Mouse (Mus musculus) kidney, postnatal 0 days (tissue): ENCODE data around the gene Cdk5r2. TPM values are rescaled to one million over a fixed set of nuclear protein-coding genes. Genes with fewer than 3 reads are reported as not detected.

Experiments
- ATAC-seq: fragments of 200-750 bp; cut with Nextera tagmentation; replicated peaks from 2 replicates; pipeline ENCODE4 v1.8.0; 2017; ENCODE audit warnings: low read depth, moderate number of reproducible peaks, moderate TSS enrichment, moderate library complexity; ENCODE audit not compliant: low FRiP score
- DNase-seq: peaks from one replicate; pipeline ENCODE4 v3.0.0-alpha.2; 2016; ENCODE audit warnings: low spot score
- H3K27ac ChIP-seq: fragments of 300-500 bp; sonication (generic); 2 replicates; pipeline ENCODE4 v1.5.1; 2014; ENCODE audit warnings: mild to moderate bottlenecking
- H3K27me3 ChIP-seq: fragments of 300-500 bp; sonication (generic); 2 replicates; pipeline ENCODE4 v1.6.1; 2014; ENCODE audit warnings: low read length, mixed read lengths; ENCODE audit not compliant: insufficient read depth
- H3K36me3 ChIP-seq: fragments of 300-500 bp; sonication (generic); 2 replicates; pipeline ENCODE4 v1.6.1; 2014; ENCODE audit warnings: low read length, mixed read lengths; ENCODE audit not compliant: insufficient read depth
- H3K4me1 ChIP-seq: fragments of 300-500 bp; sonication (generic); replicated peaks from 2 replicates; pipeline ENCODE4 v1.6.1; 2014; ENCODE audit warnings: antibody characterized with exemption, low read length, mixed read lengths; ENCODE audit not compliant: insufficient read depth
- H3K4me2 ChIP-seq: fragments of 300-500 bp; sonication (generic); 2 replicates; pipeline ENCODE4 v1.6.1; 2014; ENCODE audit warnings: mild to moderate bottlenecking, low read length, moderate library complexity, mixed read lengths
- H3K4me3 ChIP-seq: fragments of 300-500 bp; sonication (generic); replicated peaks from 2 replicates; pipeline ENCODE4 v1.5.1; 2014; ENCODE audit warnings: low read depth, low read length
- H3K9ac ChIP-seq: fragments of 300-500 bp; sonication (generic); 2 replicates; pipeline ENCODE4 v1.6.1; 2014; ENCODE audit warnings: low read depth, low read length
- H3K9me3 ChIP-seq: fragments of 300-500 bp; sonication (generic); replicated peaks from 2 replicates; pipeline ENCODE4 v1.6.1; 2016; ENCODE audit warnings: low read length, inconsistent platforms, mixed read lengths
- CTCF ChIP-seq: IDR thresholded peaks from 2 replicates; pipeline ENCODE4 v1.5.1; 2016; ENCODE audit warnings: antibody characterized with exemption, low read depth, mild to moderate bottlenecking, moderate library complexity
- WGBS: fragments of 180-500 bp; shearing (Covaris S2); extraction: QIAGEN DNeasy Blood & Tissue Kit; methylation state at CpG from one replicate; pipeline ENCODE4 v1.1.7; 2014; 5-methylcytosine and 5-hydroxymethylcytosine counted together
- microRNA counts: library from miRNA; unstranded; fragments of <30 nt; microRNA quantifications from one replicate; lab custom pipeline; 2015
- microRNA-seq: library from miRNA; unstranded; fragments of <30 nt; microRNA quantifications from one replicate; pipeline ENCODE4, GENCODE M21; 2016
- polyA plus RNA-seq: library from polyadenylated mRNA; unstranded; fragments of >200 nt; fragmentation: Nextera tagmentation; extraction: Ambion mirVana; gene quantifications from 2 replicates; pipeline ENCODE4 v1.2.1, GENCODE M21; 2015

Gene Cdk5r2
- polyA plus RNA-seq, 1 experiment from 2014 or later = not detected

DNA sequence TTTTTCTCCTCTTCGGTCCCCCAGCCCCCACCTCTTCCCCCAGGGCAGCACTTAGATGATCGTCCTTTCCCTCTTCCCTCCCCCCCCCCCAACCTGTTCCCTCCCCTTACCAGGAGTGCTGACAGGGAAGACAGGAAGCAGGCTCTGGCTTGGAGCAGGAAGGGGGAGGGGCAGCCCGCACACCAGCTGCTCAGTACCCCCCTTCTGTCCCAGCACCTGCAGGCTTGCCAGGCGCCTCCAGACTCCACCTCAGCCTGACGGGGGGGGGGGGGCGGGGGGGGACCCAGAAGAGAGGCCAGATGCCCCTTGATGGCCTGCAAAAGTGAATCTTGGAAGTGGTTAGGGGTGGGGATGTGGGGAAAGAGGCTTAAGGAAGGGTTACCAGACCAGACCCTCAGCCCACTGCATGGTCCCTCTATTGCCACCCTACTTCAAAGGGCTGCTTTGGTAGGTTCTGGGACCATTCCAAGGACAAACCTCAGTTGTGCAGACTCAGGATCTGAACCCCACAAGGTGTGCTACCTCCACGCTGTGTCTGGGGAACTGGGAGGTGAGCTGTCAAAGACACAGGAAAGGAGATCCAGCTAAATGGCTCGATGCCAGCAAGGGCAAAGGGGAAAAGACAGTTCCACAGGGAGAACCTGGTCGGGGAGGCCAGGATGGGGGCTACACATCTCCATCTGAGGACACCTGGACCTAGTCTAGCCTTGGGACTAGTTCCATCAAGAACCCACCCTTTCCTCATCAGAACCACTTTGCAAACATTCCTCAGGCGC is 44.1 kb downstream of the Cdk5r2 start:
- Histone ChIP-seq H3K27me3 (peaks cover 69% of the 10 kb centered on the region), H3K9me3 (no peaks in the 10 kb centered on the region), H3K36me3 (no peaks in the 10 kb centered on the region), H3K9ac (no peak overlapping the region), H3K4me1 (peaks cover 6% of the 10 kb centered on the region; the same call in 1 of the 2 replicates), H3K27ac (no peak overlapping the region), H3K4me3 (no peak overlapping the region), H3K4me2 (no peak overlapping the region)
- DNase-seq = no peak
- no peak for TF ChIP-seq CTCF
- WGBS = 9% methylated on average over 7 of the region's 10 CpGs
- no peak for ATAC-seq

DNA sequence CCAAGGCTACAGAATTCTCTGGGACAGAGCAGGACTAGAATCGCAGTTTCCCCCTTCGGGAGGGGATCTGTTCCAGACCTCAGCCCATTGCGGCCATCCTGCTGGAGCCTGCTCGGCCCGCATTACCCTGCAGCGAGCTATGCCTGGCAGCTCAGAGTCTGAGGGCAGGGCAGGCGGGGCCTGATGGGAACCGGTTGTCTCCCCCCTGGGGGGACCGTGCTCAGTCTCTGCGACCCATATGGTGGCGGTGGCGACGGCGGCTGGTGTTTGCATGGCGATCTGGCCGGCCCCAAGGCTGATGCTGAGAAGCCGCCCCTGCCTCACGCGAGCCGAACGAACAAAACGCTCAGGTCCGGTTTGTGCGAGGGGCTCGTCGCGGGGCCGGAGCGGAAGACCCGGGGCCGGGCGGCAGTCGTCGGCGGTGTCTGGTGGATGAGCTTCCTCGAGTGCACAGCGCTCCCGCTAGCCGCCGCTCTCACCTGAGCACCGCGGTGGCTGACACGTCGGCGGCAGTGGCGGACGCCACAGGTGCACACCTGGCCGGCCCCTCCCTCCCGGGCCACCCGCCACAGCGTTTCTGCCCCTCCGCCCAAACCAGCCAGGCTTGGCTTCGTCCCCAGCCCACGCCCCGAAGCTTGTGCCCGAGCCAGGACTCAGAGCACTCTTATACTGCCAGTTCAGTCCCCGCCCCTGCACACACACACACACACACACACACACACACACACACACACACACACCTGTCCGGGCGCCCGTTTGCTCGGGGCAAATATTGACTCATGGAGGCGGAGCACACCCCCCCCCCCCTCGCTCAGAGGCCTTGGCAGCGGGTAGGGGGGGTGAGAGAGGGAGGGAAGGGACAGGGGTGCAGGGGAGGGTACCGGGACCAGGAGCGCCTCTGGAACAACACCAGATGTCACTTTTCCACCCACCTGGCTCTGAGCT is 45.9 kb downstream of the Cdk5r2 start:
- H3K4me2 ChIP-seq = peak overlapping the region; percentile 51
- ATAC-seq = no peak; the same call in 1 of the 2 replicates
- peak overlapping the region; percentile 26 for H3K4me3 ChIP-seq
- H3K27me3 ChIP-seq = peaks cover 62% of the 10 kb centered on the region
- WGBS = under 1% methylated on average over 63 of the region's 66 CpGs
- no peak overlapping the region for H3K9ac ChIP-seq
- TF ChIP-seq CTCF = no peak
- no peaks in the 10 kb centered on the region for H3K36me3 ChIP-seq
- H3K4me1 ChIP-seq = peaks cover 6% of the 10 kb centered on the region; the same call in 1 of the 2 replicates
- no peak for DNase-seq
- no peak overlapping the region for H3K27ac ChIP-seq
- H3K9me3 ChIP-seq = no peaks in the 10 kb centered on the region

- WGBS = 3% methylated on average over 3 of the region's 3 CpGs
- peak; percentile 63 for TF ChIP-seq CTCF
- Histone ChIP-seq H3K4me1 (peaks cover 6% of the 10 kb centered on the region; the same call in 1 of the 2 replicates), H3K9ac (no peak overlapping the region), H3K4me3 (no peak overlapping the region), H3K36me3 (no peaks in the 10 kb centered on the region), H3K27ac (no peak overlapping the region), H3K27me3 (peaks cover 56% of the 10 kb centered on the region), H3K4me2 (no peak overlapping the region), H3K9me3 (no peaks in the 10 kb centered on the region)
- no peak for ATAC-seq
- no peak for DNase-seq
Observed at GRCm38 (mm10) chr1:74901686-74902085, 47.0 kb downstream of the Cdk5r2 start.

GRCm38 (mm10) chr1:74902191-74902590 is 47.5 kb downstream of the Cdk5r2 start:
- no peak overlapping the region for H3K4me3 ChIP-seq
- DNase-seq = no peak
- no peak overlapping the region for H3K27ac ChIP-seq
- 22% methylated on average over 6 of the region's 6 CpGs for WGBS
- no peaks in the 10 kb centered on the region for H3K36me3 ChIP-seq
- H3K4me2 ChIP-seq = no peak overlapping the region
- H3K27me3 ChIP-seq = peaks cover 51% of the 10 kb centered on the region
- H3K9me3 ChIP-seq = no peaks in the 10 kb centered on the region
- no peak overlapping the region for H3K9ac ChIP-seq
- peaks cover 6% of the 10 kb centered on the region; the same call in 1 of the 2 replicates for H3K4me1 ChIP-seq
- no peak for ATAC-seq
- no peak for TF ChIP-seq CTCF

MicroRNAs encoded within 50 kb of the gene (microRNA counts, 519-probe panel; counts per million panel counts)
- 330 counts per million, percentile 68 among the panel's probes with 10 or more counts for microRNA mmu-miR-375 (lab: Ali Mortazavi, UCI)

Small RNAs within 50 kb of the gene (microRNA-seq; reads per million reads assigned to microRNA genes)
- gene Mir375 = 137 reads per million, percentile 54 among the genes with 10 or more reads in this experiment

Other genes with a start within 250 kb of the Cdk5r2 start
- gene Ttll4, start 193.2 kb upstream of the Cdk5r2 start, polyA plus RNA-seq = 6.9 and 7.1 TPM in 2 replicates
- gene Cyp27a1, start 141.4 kb upstream of the Cdk5r2 start, polyA plus RNA-seq = 10.3 and 10.8 TPM in 2 replicates
- gene Prkag3, start 105.7 kb upstream of the Cdk5r2 start, polyA plus RNA-seq = 0.07 and 0.27 TPM in 2 replicates
- gene Wnt6, start 83.0 kb upstream of the Cdk5r2 start, polyA plus RNA-seq = 1.9 and 2.2 TPM in 2 replicates
- gene Wnt10a, start 63.4 kb upstream of the Cdk5r2 start, polyA plus RNA-seq = 0.91 and 1.0 TPM in 2 replicates
- gene Fev, start 30.5 kb downstream of the Cdk5r2 start, polyA plus RNA-seq = 0.14 and 0.20 TPM in 2 replicates
- not detected in 2 replicates for gene Cryba2, start 38.2 kb downstream of the Cdk5r2 start, polyA plus RNA-seq
- gene Cfap65, start 80.7 kb downstream of the Cdk5r2 start, polyA plus RNA-seq = 0.08 TPM in 2 replicates
- gene Ihh, start 96.7 kb downstream of the Cdk5r2 start, polyA plus RNA-seq = 6.3 and 6.9 TPM in 2 replicates